In the genomic region with DNA sequence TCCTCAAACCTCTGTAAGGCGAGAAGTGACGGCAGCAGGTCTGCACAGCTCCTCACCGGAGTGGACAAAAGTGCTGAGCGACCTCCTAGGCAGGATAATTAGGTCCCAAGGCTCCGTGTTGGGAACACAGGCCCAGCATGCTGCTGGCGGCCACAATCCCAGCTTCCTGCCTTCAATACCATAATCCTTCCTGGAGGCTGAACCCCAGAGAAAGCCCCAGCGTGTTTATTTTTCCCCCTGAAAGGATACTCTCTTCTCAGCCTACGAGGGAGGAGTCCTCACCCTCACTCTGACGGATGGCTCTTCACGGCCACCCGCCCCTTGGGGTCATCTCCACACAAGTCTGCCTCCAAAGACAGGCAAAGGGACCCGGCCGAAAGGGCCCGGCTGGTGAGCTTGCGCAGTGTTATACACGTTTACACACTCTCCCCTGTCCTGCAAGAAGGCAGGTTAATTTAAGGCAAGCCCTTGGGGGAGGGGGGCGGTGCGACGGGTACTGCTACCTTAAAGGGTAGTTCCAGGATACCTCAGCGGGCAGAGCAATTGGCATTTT, we compare ENCODE assay signal across 8 mouse cellular contexts.
DNase-seq lines count a peak whose midpoint lies in the region; ATAC-seq and TF ChIP-seq lines count a peak whose summit lies in the region.

No protein-coding gene starts in this region.

- H3K4me3 ChIP-seq in heart, postnatal 0 days (ENCODE audit: low read depth, low read length): peak overlapping the region; percentile 50
- peak overlapping the region; percentile 82 for H3K4me3 ChIP-seq in embryonic facial prominence, embryonic 15.5 days (replicated peaks)
- peak overlapping the region; percentile 82 for H3K4me3 ChIP-seq in limb, embryonic 11.5 days (ENCODE audit: low read depth, low read length)
- H3K4me3 ChIP-seq in midbrain, embryonic 16.5 days (ENCODE audit: low read depth, low read length): peak overlapping the region; percentile 64

- no peak for ATAC-seq in heart, postnatal 0 days (ENCODE audit: insufficient read depth, low read depth)
- ATAC-seq in embryonic facial prominence, embryonic 15.5 days (ENCODE audit: insufficient number of reproducible peaks, low FRiP score, low TSS enrichment, low read depth): no peak
- ATAC-seq in limb, embryonic 11.5 days (ENCODE audit: insufficient number of reproducible peaks, low FRiP score, low TSS enrichment, low read depth): no peak
- no peak for ATAC-seq in midbrain, embryonic 16.5 days

- H3K36me3 ChIP-seq in heart, postnatal 0 days (replicated peaks; ENCODE audit: control insufficient read depth, insufficient read depth, low read length): no peaks in the 10 kb centered on the region
- 0 out of 2 replicates have a peak, but pooled peaks cover 9% of the 10 kb centered on the region for H3K36me3 ChIP-seq in embryonic facial prominence, embryonic 15.5 days
- no peaks in the 10 kb centered on the region for H3K36me3 ChIP-seq in limb, embryonic 11.5 days (ENCODE audit: control insufficient read depth, insufficient read depth, low read length)
- no peaks in the 10 kb centered on the region for H3K36me3 ChIP-seq in midbrain, embryonic 16.5 days (ENCODE audit: control insufficient read depth, insufficient read depth, low read length)

- no peak for TF ChIP-seq CTCF in heart, postnatal 0 days (IDR thresholded peaks at IDR 0.05; ENCODE audit: low read depth)

- DNase-seq in heart, postnatal 0 days (ENCODE audit: low spot score): no peak
- no peak for DNase-seq in heart, postnatal 4 days
- peak; percentile 59 for DNase-seq in limb, embryonic 11.5 days (ENCODE audit: low spot score)
- DNase-seq in right cerebral cortex, postnatal 25 days: no peak
- DNase-seq in cerebellum, postnatal 25 days: no peak
- no peak for DNase-seq in thymus, postnatal 25 days

- 34% methylated on average over 20 of the region's 20 CpGs for WGBS in heart, postnatal 0 days
- 4% methylated on average over 20 of the region's 20 CpGs for WGBS in embryonic facial prominence, embryonic 15.5 days
- under 1% methylated on average over 20 of the region's 20 CpGs for WGBS in limb, embryonic 11.5 days
- WGBS in midbrain, embryonic 16.5 days: 3% methylated on average over 20 of the region's 20 CpGs

- H3K4me1 ChIP-seq in heart, postnatal 0 days (ENCODE audit: control insufficient read depth, insufficient read depth): peaks cover 14% of the 10 kb centered on the region; the same call in 1 of the 2 replicates
- peaks cover 58% of the 10 kb centered on the region for H3K4me1 ChIP-seq in embryonic facial prominence, embryonic 15.5 days
- H3K4me1 ChIP-seq in limb, embryonic 11.5 days (ENCODE audit: control insufficient read depth, insufficient read depth, low read length): peaks cover 38% of the 10 kb centered on the region
- H3K4me1 ChIP-seq in midbrain, embryonic 16.5 days (ENCODE audit: control insufficient read depth, insufficient read depth, low read length): peaks cover 57% of the 10 kb centered on the region

- no peak for TF ChIP-seq EP300 in heart, postnatal 0 days (IDR thresholded peaks at IDR 0.05; ENCODE audit: low read depth)

- no peaks in the 10 kb centered on the region for H3K9me3 ChIP-seq in heart, postnatal 0 days (replicated peaks; ENCODE audit: control insufficient read depth, low read length)
- no peaks in the 10 kb centered on the region for H3K9me3 ChIP-seq in embryonic facial prominence, embryonic 15.5 days (replicated peaks)
- no peaks in the 10 kb centered on the region for H3K9me3 ChIP-seq in limb, embryonic 11.5 days (ENCODE audit: control insufficient read depth, low read length)
- no peaks in the 10 kb centered on the region; the same call in 1 of the 2 replicates for H3K9me3 ChIP-seq in midbrain, embryonic 16.5 days (replicated peaks; ENCODE audit: control insufficient read depth, low read length, poor library complexity, severe bottlenecking)

- H3K4me2 ChIP-seq in heart, postnatal 0 days (ENCODE audit: low read depth, low read length): peak overlapping the region; percentile 85
- H3K4me2 ChIP-seq in embryonic facial prominence, embryonic 15.5 days (replicated peaks): peak overlapping the region; percentile 83
- peak overlapping the region; percentile 85 for H3K4me2 ChIP-seq in limb, embryonic 11.5 days (ENCODE audit: low read depth, severe bottlenecking)
- peak overlapping the region; percentile 97 for H3K4me2 ChIP-seq in midbrain, embryonic 16.5 days (ENCODE audit: low read length)

- no peak overlapping the region for H3K9ac ChIP-seq in heart, postnatal 0 days (replicated peaks; ENCODE audit: low read depth, low read length)
- peak overlapping the region; percentile 92 for H3K9ac ChIP-seq in embryonic facial prominence, embryonic 15.5 days
- H3K9ac ChIP-seq in limb, embryonic 11.5 days (ENCODE audit: low read length): peak overlapping the region; percentile 86
- H3K9ac ChIP-seq in midbrain, embryonic 16.5 days (ENCODE audit: low read depth, low read length): peak overlapping the region; percentile 76

- no peak overlapping the region for H3K27ac ChIP-seq in heart, postnatal 0 days (ENCODE audit: low read depth)
- H3K27ac ChIP-seq in embryonic facial prominence, embryonic 15.5 days (replicated peaks): peak overlapping the region; percentile 93
- H3K27ac ChIP-seq in limb, embryonic 11.5 days (replicated peaks; ENCODE audit: low read depth, low read length): no peak overlapping the region
- peak overlapping the region; percentile 56; the same call in 1 of the 2 replicates for H3K27ac ChIP-seq in midbrain, embryonic 16.5 days (ENCODE audit: low read length)

- H3K27me3 ChIP-seq in heart, postnatal 0 days (ENCODE audit: control insufficient read depth, insufficient read depth, low read length): peaks cover 24% of the 10 kb centered on the region
- no peaks in the 10 kb centered on the region for H3K27me3 ChIP-seq in embryonic facial prominence, embryonic 15.5 days
- H3K27me3 ChIP-seq in limb, embryonic 11.5 days (ENCODE audit: control insufficient read depth, insufficient read depth, low read length): peaks cover 2% of the 10 kb centered on the region; the same call in 1 of the 2 replicates
- no peaks in the 10 kb centered on the region; the same call in 1 of the 2 replicates for H3K27me3 ChIP-seq in midbrain, embryonic 16.5 days (ENCODE audit: control insufficient read depth, insufficient read depth, low read depth, low read length)

Comparison
In these comparisons a context has a peak if more than half of its experiments do, and no peak if none do; other contexts are left out.
1. H3K27ac ChIP-seq: peak in embryonic facial prominence, embryonic 15.5 days (single experiment) and midbrain, embryonic 16.5 days (single experiment); none in heart, postnatal 0 days (single experiment) and limb, embryonic 11.5 days (single experiment).
2. Peak in every context shown above with its lines, with median percentiles within 50 percentile points of each other: H3K4me2 ChIP-seq and H3K4me3 ChIP-seq.